Mouse (Mus musculus): ENCODE measurements around the gene Mup2.
"Not testable (repeated sequence)": the region's sequence is repeated elsewhere in the genome, so short reads cannot be mapped to it uniquely, and the experiment has no call there.

The Mup2 gene

DNA sequence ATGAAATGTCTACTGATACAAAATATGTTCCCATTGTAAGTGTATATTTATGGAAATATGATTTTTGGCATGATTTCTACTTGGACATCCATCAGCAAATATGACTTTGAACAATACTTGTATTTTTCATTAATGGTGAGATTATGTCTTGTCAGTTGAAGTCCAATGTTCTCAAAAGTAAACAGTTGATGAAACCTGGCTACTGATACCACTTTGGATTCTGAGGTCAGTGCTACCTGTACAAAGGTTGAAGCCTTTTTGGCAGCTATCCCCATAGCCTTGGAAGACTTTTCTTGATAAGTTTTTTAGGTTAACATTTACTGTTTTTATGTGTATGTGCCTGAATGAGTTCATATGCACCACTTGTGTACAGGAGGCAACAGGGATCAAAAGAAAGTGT, at the start of gene Mup2:
Gene Mup2 (minus strand): TSS at position 101 of the 400 bp plus-strand sequence.
- not testable (repeated sequence) for DNase-seq (ENCODE audit: low read depth, low spot score)
